Mouse (Mus musculus): Measurements from ENCODE around the gene Crebl2. TPM values are rescaled to one million over a fixed set of nuclear protein-coding genes. Genes with fewer than 3 reads are reported as not detected.

Crebl2 gene
- polyA plus RNA-seq, 1 experiment from 2014 or later = 6.6 TPM

DNA sequence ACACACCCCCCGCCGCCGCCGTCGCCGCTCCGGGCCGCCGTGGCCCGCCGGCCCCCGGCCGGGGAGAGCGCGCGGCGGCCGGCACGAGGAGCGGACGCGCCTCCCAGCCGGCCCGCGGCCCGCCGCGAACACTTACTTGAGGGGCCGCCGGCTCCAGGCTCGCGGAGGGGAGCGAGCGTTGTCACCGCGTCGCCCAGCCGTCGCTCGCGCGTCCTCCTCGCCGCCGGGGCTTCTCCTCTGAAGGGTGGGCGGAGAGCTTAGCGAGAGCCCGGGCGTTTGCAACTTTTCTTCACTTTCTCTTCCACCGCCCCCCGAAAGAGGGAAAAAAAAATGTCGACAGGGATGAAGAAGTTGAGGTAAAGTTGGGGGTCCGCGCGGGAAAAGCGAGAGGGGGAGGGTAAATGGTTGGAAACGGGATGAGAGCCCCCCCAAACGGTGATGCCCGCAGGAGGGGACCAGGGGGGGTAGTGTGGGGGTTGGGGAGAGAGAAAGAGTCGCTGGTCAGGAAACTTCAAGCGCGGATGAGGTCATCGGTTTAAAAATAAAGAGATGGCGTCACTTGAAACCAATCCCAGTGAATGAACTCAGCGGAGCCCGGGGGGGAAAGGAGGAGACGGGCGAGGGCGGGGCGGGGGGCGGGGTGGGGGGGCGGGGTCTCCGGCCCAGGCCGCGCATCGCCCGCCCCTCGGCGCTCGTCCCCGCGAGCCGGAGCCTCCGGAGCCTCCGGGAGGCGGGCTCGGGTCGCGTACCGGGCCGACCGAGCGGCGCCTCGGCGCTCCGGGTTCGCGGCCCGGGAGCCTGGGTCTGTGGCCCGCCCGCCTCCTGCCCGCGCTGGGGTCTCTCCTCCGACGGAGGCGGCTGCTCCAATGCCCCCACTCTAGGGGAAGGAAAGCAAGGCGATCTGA is 37.6 kb upstream of the Crebl2 start, which contains the start of gene Dusp16:
Gene Dusp16, minus strand, starts transcription at position 485 of the 905 bp plus-strand sequence.
- Histone ChIP-seq H3K36me3 (replicated peaks; ENCODE audit: insufficient read depth, low read length) (no peaks in the 10 kb centered on the region), H3K4me3 (ENCODE audit: low read depth, low read length) (peak within 1 kb of the TSS; percentile 93), H3K4me1 (ENCODE audit: insufficient read depth) (peaks cover 28% of the 10 kb centered on the region), H3K4me2 (ENCODE audit: low read depth, low read length) (peak within 1 kb of the TSS; percentile 92), H3K9ac (replicated peaks) (peak within 1 kb of the TSS; percentile 99), H3K27me3 (ENCODE audit: insufficient read depth, low read length) (no peaks in the 10 kb centered on the region), H3K9me3 (ENCODE audit: low read length) (no peaks in the 10 kb centered on the region), H3K27ac (ENCODE audit: low read depth) (peak within 1 kb of the TSS; percentile 99)
- WGBS (ENCODE audit: insufficient replicate concordance) = under 1% methylated on average over 85 of the region's 108 CpGs
- ATAC-seq = peak; percentile 87
- TF ChIP-seq CTCF (IDR thresholded peaks at IDR 0.05; ENCODE audit: low read depth) (no peak), EP300 (IDR thresholded peaks at IDR 0.05; ENCODE audit: low read depth) (no peak)
- peak; percentile 89 for DNase-seq

DNA sequence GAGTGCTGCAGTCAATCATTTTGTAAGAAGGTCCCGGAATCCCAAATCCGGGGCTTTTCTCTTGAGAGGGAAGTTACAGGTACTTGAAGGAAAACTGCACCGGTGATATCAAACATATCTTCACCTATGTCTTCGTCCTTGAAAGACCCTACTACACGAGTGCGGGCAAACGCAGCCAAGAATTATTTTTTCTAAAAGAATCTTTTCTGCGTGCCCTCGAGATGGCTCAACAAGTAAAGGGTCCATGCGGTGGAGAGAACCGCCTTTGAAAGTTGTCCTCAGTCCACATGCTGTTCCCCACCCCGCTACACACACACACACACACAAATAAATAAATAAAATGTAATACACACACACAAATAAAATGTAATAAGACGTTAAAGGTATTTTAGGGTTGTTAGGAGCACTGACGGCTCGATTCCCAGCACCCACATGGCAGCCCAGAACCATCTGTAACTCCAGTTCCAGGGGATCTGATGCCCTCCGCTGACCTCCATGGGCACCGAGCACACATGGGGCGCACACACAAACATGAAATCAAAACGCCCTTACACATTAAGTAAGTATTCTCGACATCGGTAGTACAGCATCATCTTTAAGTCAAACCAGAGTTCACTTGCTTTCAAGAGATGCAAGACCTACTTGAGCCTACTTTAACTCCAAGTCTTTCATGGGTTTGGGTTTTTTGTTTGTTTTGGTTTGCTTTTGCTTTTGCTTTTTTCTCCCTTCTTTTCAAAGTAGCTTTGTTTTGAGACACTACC is 36.7 kb upstream of the Crebl2 start:
- peaks cover 25% of the 10 kb centered on the region for H3K4me1 ChIP-seq (ENCODE audit: insufficient read depth)
- H3K36me3 ChIP-seq (replicated peaks; ENCODE audit: insufficient read depth, low read length) = no peaks in the 10 kb centered on the region
- TF ChIP-seq CTCF (IDR thresholded peaks at IDR 0.05; ENCODE audit: low read depth) (no peak), EP300 (IDR thresholded peaks at IDR 0.05; ENCODE audit: low read depth) (no peak)
- H3K4me3 ChIP-seq (ENCODE audit: low read depth, low read length) = peak overlapping the region; percentile 93
- no peaks in the 10 kb centered on the region for H3K9me3 ChIP-seq (ENCODE audit: low read length)
- H3K4me2 ChIP-seq (ENCODE audit: low read depth, low read length) = peak overlapping the region; percentile 92
- H3K9ac ChIP-seq (replicated peaks) = peak overlapping the region; percentile 99
- 45% methylated on average over 21 of the region's 21 CpGs for WGBS (ENCODE audit: insufficient replicate concordance)
- DNase-seq (no peak), ATAC-seq (no peak)
- H3K27me3 ChIP-seq (ENCODE audit: insufficient read depth, low read length) = no peaks in the 10 kb centered on the region
- peak overlapping the region; percentile 71 for H3K27ac ChIP-seq (ENCODE audit: low read depth)

DNA sequence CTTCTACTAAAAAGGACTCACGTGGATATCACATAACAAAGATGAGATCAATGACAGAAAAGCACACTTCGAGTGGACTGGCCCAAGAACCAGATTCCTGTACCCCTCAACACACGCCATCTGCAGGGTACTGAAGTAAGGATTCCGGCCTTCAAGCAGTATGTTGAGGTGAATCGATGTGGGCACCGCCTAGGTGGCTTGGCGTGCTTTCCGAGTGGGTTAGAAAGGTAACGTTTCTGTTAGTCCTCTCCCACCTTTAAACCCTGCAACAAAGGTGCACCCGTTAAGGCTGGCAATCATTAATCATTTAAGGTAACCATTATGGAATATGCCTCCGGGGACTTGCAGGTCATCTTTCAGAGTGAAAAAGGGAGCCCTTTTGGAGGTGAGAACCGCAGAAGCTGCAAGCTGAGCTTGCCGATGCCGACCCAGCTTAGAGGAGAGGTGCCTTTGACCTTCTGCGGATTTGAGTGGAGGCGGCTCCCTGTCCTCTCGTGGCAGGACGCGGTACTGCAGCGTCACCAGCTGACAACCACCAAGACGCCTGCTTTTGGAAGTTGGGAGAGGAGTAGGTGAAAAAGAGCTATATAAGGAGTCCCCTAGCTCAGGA is 35.9 kb upstream of the Crebl2 start:
- DNase-seq (peak; percentile 89), ATAC-seq (peak; percentile 6)
- Histone ChIP-seq H3K9me3 (ENCODE audit: low read length) (no peaks in the 10 kb centered on the region), H3K36me3 (replicated peaks; ENCODE audit: insufficient read depth, low read length) (no peaks in the 10 kb centered on the region), H3K9ac (replicated peaks) (no peak overlapping the region; the same call in 1 of the 2 replicates), H3K27ac (ENCODE audit: low read depth) (peak overlapping the region; percentile 66), H3K27me3 (ENCODE audit: insufficient read depth, low read length) (no peaks in the 10 kb centered on the region), H3K4me3 (ENCODE audit: low read depth, low read length) (peak overlapping the region; percentile 23; the same call in 1 of the 2 replicates), H3K4me2 (ENCODE audit: low read depth, low read length) (peak overlapping the region; percentile 92), H3K4me1 (ENCODE audit: insufficient read depth) (peaks cover 23% of the 10 kb centered on the region)
- no peak for TF ChIP-seq EP300 (IDR thresholded peaks at IDR 0.05; ENCODE audit: low read depth)
- peak; percentile 94 for TF ChIP-seq CTCF (IDR thresholded peaks at IDR 0.05; ENCODE audit: low read depth)
- 12% methylated on average over 21 of the region's 21 CpGs for WGBS (ENCODE audit: insufficient replicate concordance)

DNA sequence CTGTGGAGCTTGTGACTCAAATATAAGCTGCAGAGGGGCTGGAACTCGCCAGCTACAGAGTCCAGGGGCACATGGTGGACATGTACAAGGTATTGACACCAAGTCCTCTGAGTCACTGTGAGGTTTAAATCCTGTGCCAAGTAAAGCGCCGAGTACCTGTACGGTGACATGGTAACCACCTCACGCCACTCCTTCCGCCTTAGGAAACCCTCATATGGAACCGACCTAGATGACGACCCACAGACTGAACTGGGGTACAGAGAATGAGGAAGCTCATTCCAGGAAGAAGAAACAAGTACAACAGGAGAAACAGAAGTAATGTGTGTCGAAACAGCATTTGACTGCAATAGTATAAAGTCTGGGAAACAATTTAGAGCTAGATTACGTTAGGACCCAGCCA is 33.7 kb upstream of the Crebl2 start:
- WGBS (ENCODE audit: insufficient replicate concordance) = 39% methylated on average over 10 of the region's 10 CpGs
- no peaks in the 10 kb centered on the region for H3K9me3 ChIP-seq (ENCODE audit: low read length)
- H3K4me2 ChIP-seq (ENCODE audit: low read depth, low read length) = no peak overlapping the region
- no peaks in the 10 kb centered on the region for H3K36me3 ChIP-seq (replicated peaks; ENCODE audit: insufficient read depth, low read length)
- no peak overlapping the region for H3K4me3 ChIP-seq (ENCODE audit: low read depth, low read length)
- peaks cover 18% of the 10 kb centered on the region for H3K4me1 ChIP-seq (ENCODE audit: insufficient read depth)
- no peak for TF ChIP-seq EP300 (IDR thresholded peaks at IDR 0.05; ENCODE audit: low read depth)
- no peak for TF ChIP-seq CTCF (IDR thresholded peaks at IDR 0.05; ENCODE audit: low read depth)
- DNase-seq (peak; percentile 24), ATAC-seq (no peak)
- H3K9ac ChIP-seq (replicated peaks) = no peak overlapping the region
- peak overlapping the region; percentile 44; the same call in 1 of the 2 replicates for H3K27ac ChIP-seq (ENCODE audit: low read depth)
- no peaks in the 10 kb centered on the region for H3K27me3 ChIP-seq (ENCODE audit: insufficient read depth, low read length)

DNA sequence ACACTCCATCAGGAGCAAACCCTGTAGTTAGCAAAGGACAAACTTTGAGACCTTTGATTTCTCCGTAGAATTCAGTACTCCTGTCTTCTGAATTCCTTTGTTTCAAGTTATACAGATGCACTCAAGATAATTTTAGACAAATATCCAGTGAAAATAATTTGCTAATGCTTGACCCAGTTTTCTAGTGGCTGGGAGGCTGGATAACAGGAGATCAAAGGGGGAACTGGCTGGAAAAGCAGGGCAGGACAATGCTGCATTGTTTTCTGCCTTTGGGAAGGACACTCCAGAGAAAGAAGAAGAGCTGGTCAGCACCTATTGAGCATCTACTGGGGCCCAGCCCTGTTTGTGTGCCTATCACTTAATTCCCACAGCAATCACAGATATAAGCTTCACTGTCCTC is 28.5 kb upstream of the Crebl2 start:
- no peaks in the 10 kb centered on the region for H3K36me3 ChIP-seq (replicated peaks; ENCODE audit: insufficient read depth, low read length)
- no peak for DNase-seq
- H3K9me3 ChIP-seq (ENCODE audit: low read length) = no peaks in the 10 kb centered on the region
- no peaks in the 10 kb centered on the region for H3K27me3 ChIP-seq (ENCODE audit: insufficient read depth, low read length)
- H3K4me3 ChIP-seq (ENCODE audit: low read depth, low read length) = no peak overlapping the region
- TF ChIP-seq EP300 (IDR thresholded peaks at IDR 0.05; ENCODE audit: low read depth) = no peak
- no peak for TF ChIP-seq CTCF (IDR thresholded peaks at IDR 0.05; ENCODE audit: low read depth)
- H3K4me2 ChIP-seq (ENCODE audit: low read depth, low read length) = no peak overlapping the region
- ATAC-seq = no peak
- WGBS (ENCODE audit: insufficient replicate concordance) = 69% methylated on average over 1 of the region's 1 CpGs
- H3K4me1 ChIP-seq (ENCODE audit: insufficient read depth) = peaks cover 7% of the 10 kb centered on the region; the same call in 1 of the 2 replicates
- H3K9ac ChIP-seq (replicated peaks) = no peak overlapping the region
- H3K27ac ChIP-seq (ENCODE audit: low read depth) = no peak overlapping the region
